Mouse (Mus musculus) adrenal gland, postnatal 10 days (tissue): ENCODE measurements at regions not wholly inside any gene's neighbourhood (a gene's known extent, or its start where the extent isn't known, plus 50 kb on each side); places are given as distances from the start of the nearest gene placed in this dataset.

Source experiments
- DNase-seq: peaks from one replicate; pipeline ENCODE4 v3.0.0; 2021; ENCODE audit warnings: mixed read lengths

DNA sequence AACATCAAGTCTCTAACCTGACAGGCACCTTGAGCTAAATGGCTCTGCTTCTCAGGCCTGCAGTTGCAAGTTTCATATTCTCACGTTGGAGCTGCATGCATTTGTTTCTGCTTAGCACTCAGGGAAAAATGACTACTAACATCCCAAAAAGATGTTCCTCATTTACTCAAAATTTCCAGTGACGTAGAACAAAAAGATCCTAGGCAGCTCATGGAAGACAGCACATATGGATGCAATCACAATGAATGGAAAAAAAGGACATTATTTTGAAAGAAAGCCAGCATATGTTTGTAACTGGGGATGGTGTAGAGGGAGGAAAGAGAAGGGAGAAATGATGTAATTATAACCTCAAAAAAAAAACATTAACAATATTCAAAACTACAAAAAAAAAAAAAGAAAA, 751.2 kb upstream of the Fbxo33 start:
- no peak for DNase-seq

DNA sequence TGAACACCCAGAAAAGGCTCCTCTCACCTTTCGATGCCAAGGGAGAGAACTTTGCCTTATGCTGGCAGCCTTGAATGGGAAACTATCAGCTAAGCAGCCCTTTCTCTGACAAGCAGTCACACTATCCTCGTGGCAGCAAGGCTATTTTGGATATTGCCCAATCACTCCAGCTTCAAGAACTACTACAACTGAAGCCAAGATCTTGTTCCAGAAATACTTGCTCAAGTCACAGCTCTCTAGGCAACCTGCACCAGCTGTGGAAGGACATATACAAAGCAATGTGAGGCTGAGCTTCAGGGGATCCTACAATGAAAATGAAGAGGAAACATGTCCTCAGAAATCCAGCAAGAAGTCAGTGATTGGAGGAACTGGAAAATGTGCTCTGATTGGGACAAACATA, 750.4 kb upstream of the Fbxo33 start:
- peak; percentile 15 for DNase-seq

DNA sequence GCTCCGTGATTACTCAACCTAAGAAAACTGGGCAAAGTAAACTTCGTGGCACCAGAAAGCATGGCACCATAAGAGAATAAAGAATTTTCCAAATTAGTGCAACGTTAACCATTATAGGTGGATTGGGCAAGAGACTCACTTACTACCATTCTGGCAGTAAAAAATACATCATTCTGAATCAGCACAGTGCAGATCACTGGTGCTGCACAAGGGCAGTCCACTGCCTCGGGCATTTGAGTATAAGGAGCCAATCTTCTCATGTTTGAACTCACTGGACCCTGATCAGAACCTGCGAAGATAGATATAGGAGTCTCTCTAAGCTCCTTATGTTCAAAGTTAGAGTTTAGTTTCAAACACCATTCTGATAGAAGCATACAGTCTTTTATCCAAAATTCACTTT, 747.7 kb upstream of the Fbxo33 start:
- no peak for DNase-seq

DNA sequence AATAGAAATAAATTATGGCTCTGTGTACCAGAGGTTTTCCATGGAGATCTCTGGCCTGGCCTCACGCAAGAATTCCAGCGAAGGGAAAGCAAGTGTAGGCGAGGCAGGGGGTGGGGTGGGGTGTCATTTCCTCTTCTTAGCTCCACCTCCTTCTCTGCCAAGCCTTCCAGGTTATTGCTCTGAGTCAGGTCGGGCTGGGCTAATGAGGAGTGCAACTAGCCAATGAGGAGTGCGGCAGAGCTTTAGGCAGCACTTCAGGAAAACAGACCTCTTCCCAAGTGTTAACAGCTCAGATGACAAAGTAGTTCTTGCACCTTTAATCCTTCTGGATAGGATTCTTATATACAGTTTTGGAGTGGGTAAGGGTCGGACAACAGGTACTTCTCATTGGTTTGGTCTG, 741.6 kb upstream of the Fbxo33 start:
- no peak for DNase-seq

DNA sequence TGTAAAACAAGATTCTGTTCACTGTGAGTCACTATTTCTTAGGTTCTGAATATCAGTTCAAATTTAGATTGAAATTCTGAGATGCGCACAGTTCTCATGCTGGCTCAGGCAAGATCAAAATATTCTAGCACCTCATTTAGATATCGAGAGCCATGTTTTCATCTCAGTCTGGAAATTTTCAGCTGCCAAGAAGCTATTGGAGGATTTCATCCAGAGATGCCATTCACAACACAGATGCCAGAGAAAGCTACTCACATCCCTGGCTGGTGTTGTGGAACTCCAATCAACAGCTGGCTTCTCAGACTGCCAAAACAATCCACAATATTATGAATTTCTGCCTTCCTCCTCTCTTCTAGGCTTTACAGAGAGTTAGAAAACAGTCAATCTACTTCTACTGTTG, 712.9 kb upstream of the Fbxo33 start:
- DNase-seq = no peak

DNA sequence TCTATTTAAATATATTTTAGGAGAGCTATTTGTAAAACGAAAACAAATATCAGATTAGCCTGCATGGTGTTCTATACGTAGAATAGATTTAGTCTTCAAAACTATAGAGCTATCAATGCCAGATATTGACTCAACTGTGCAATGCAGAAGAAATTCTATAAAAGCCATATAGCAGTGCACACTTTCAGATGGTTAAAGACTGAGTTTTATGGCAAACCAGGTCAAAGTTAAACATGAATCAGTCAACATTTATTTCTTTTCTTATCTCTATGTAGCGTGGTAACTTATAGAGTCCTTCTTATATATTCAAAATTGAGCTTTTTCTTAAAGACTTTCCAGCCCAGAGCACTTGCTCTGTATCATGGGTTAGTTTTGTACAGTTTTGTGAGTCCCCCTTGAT, 705.5 kb upstream of the Fbxo33 start:
- no peak for DNase-seq

DNA sequence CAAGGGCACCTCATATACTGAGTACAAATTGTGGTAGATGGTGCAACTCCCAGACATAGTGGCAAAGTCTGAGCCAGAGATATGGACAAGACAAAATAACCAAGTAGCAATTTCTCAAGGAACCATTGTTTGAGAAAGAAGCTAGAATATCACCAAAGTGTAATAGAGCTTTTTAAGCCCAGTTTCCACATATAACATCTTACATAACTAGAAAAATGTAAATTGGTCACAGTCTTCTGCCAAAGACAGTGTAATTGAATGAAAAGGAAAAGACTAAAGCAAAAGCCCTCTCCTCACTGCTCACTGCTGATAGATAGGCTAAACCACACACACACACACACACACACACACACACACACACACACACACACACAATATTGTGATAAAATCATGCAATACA, 679.4 kb upstream of the Fbxo33 start:
- no peak for DNase-seq

DNA sequence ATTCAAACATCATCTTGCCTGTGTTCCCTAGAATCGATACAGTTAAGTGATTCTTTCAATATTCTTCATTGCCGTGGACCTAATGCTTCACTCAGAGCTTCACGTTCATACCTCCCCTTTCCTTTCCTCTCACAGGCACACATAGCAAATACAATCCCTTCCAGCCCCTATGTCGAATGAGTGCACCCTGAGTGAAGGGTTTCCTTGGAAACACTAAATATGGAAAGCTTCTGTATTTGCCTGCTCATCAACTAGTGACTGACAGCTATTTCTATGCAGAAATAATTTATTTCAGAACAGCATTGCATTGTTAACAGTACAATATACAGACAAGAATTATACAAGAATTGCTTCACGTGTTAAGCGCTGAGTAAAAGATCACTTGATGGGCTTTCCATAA, 671.4 kb upstream of the Fbxo33 start:
- no peak for DNase-seq
